25 mouse cellular contexts compared by ENCODE assay signal in the genomic region with DNA sequence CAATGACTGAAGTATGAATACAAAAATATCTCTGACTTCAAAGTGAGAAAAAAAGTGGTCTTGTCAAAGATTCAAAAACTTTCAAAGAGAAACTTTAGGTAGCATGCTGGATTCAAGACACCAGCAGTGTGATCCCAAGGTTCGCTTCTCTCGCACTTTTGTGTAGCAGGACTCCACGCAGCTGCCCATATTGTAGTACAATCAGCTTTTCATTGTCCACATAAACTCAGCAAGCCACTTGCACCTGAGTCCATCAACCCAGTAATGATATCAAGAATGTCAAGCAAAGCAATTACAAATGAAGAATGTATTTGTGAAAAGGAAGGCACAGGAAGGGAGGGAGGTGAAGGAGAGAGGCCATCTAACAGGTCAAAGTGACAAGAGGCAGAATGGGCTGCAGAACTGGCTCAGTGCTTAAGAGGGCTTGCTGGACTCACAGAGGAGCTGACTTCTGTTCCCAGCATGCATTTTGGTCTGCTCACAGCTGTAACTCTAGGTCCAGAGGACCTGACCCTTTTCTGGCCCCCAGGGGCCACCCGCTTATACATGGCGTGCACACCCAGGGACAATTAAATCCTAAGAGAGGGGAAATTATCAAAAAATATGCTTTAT.
"Had no signal": no experiment of that assay in that cellular context is flagged by ENCODE, and none has a peak within 500 bp of the region (broad histone marks: within the 10 kb centered on the region; RNA-seq: fewer than 3 reads in every experiment).

No protein-coding gene starts in this region.

- H3K27ac ChIP-seq: heart, adult 2 months; heart, embryonic 13.5 days; heart, embryonic 15.5 days; hindbrain, embryonic 15.5 days; hindbrain, postnatal 0 days; kidney, embryonic 15.5 days; kidney, postnatal 0 days; limb, embryonic 13.5 days; limb, embryonic 15.5 days; liver, embryonic 12.5 days had no signal

- DNase-seq: forebrain, postnatal 0 days; gastrocnemius, postnatal 14 days; gastrocnemius, postnatal 36 days; heart, adult 11 months; heart, adult 2 months; heart, postnatal 14 days; heart, postnatal 36 days; kidney, adult 11 months; kidney, adult 2 months; kidney, postnatal 14 days; kidney, postnatal 36 days; layer of hippocampus, adult 9-11 months; layer of hippocampus, postnatal 36 days; left cerebral cortex, postnatal 4 days had no signal

- H3K4me2 ChIP-seq: heart, embryonic 11.5 days; heart, embryonic 13.5 days; heart, embryonic 15.5 days; hindbrain, embryonic 15.5 days; kidney, embryonic 15.5 days; limb, embryonic 13.5 days; limb, embryonic 15.5 days; liver, embryonic 12.5 days had no signal

- H3K4me3 ChIP-seq: heart, adult 2 months; heart, embryonic 13.5 days; heart, embryonic 15.5 days; hindbrain, embryonic 15.5 days; kidney, embryonic 15.5 days; limb, embryonic 13.5 days; limb, embryonic 15.5 days; liver, embryonic 12.5 days had no signal

- H3K9me3 ChIP-seq: heart, embryonic 13.5 days; heart, embryonic 15.5 days; hindbrain, embryonic 15.5 days; kidney, embryonic 15.5 days; limb, embryonic 13.5 days; limb, embryonic 15.5 days; liver, embryonic 12.5 days had no signal

- H3K9ac ChIP-seq: forebrain, postnatal 0 days; heart, embryonic 13.5 days; heart, embryonic 15.5 days; hindbrain, embryonic 15.5 days; kidney, embryonic 15.5 days; limb, embryonic 13.5 days; limb, embryonic 15.5 days; liver, embryonic 12.5 days had no signal

- H3K27me3 ChIP-seq: heart, embryonic 13.5 days; heart, embryonic 15.5 days; hindbrain, embryonic 15.5 days; kidney, embryonic 15.5 days; limb, embryonic 13.5 days; limb, embryonic 15.5 days; liver, embryonic 12.5 days had no signal

- H3K36me3 ChIP-seq: heart, embryonic 13.5 days; heart, embryonic 15.5 days; hindbrain, embryonic 15.5 days; kidney, embryonic 15.5 days; limb, embryonic 13.5 days; limb, embryonic 15.5 days; liver, embryonic 12.5 days had no signal

- ATAC-seq: forebrain, postnatal 0 days; hindbrain, postnatal 0 days; intestine, embryonic 16.5 days; liver, embryonic 12.5 days had no signal

- H3K4me1 ChIP-seq: heart, embryonic 13.5 days; heart, embryonic 15.5 days; hindbrain, embryonic 15.5 days; limb, embryonic 15.5 days; liver, embryonic 12.5 days had no signal
